Comparison of ENCODE assay signal across 19 mouse cellular contexts in genomic region chr13:26080302-26080701, GRCm38 (mm10).
DNase-seq lines count a peak whose midpoint lies in the region; ATAC-seq lines count a peak whose summit lies in the region.
"Had no signal": no experiment of that assay in that cellular context is flagged by ENCODE, and none has a peak within 500 bp of the region (broad histone marks: within the 10 kb centered on the region; RNA-seq: fewer than 3 reads in every experiment).

No protein-coding gene starts in this region.

- H3K27me3 ChIP-seq in forebrain, embryonic 15.5 days, result no peaks in the 10 kb centered on the region
- H3K27me3 ChIP-seq in forebrain, embryonic 11.5 days (ENCODE audit: control insufficient read depth, insufficient read depth, low read length), result no peaks in the 10 kb centered on the region
- no peaks in the 10 kb centered on the region for H3K27me3 ChIP-seq in embryonic facial prominence, embryonic 11.5 days (ENCODE audit: control insufficient read depth, insufficient read depth, low read length)
- H3K27me3 ChIP-seq in limb, embryonic 10.5 days (ENCODE audit: low read depth, poor library complexity, severe bottlenecking), result no peaks in the 10 kb centered on the region
- H3K27me3 ChIP-seq in heart, embryonic 10.5 days (ENCODE audit: insufficient read depth, poor library complexity, severe bottlenecking), result no peaks in the 10 kb centered on the region
- H3K27me3 ChIP-seq: heart, embryonic 12.5 days; limb, embryonic 15.5 days had no signal

- 0 out of 2 replicates have a peak, but pooled peaks have one; percentile 35 for ATAC-seq in forebrain, embryonic 15.5 days (replicated peaks)
- no peak for ATAC-seq in forebrain, embryonic 11.5 days (replicated peaks; ENCODE audit: low FRiP score)
- 0 out of 2 replicates have a peak, but pooled peaks have one; percentile 62 for ATAC-seq in embryonic facial prominence, embryonic 11.5 days (replicated peaks; ENCODE audit: insufficient number of reproducible peaks, low FRiP score, low TSS enrichment, low read depth)
- ATAC-seq in CD4-positive, CD25-positive, alpha-beta regulatory T cell, adult 4 months, result no peak

- no peak for DNase-seq in forebrain, embryonic 11.5 days (ENCODE audit: low spot score)
- peak; percentile 41 for DNase-seq in NIH3T3 (ENCODE audit: low read depth)
- DNase-seq in embryonic facial prominence, embryonic 11.5 days (ENCODE audit: low spot score), result peak; percentile 91
- peak; percentile 46 for DNase-seq in limb, embryonic 10.5 days (ENCODE audit: low spot score)
- no peak for DNase-seq in frontal cortex, postnatal 10 days (ENCODE audit: low spot score in 2 of 2)
- DNase-seq in heart, embryonic 10.5 days (ENCODE audit: low spot score), result no peak
- DNase-seq: cerebellum, adult 11-12 months; gastrocnemius, postnatal 36 days; heart, postnatal 36 days; kidney, adult 11 months; kidney, postnatal 36 days; lung, adult 18-20 months; lung, postnatal 36 days; right cerebral cortex, postnatal 14 days; thymus, postnatal 36 days had no signal

- 47% methylated on average over 4 of the region's 4 CpGs for WGBS in forebrain, embryonic 15.5 days
- 67% methylated on average over 4 of the region's 4 CpGs for WGBS in forebrain, embryonic 11.5 days
- whole genome bisulfite sequencing in embryonic facial prominence, embryonic 11.5 days, result 29% methylated on average over 4 of the region's 4 CpGs
- 41% methylated on average over 4 of the region's 4 CpGs for WGBS in limb, embryonic 10.5 days
- WGBS in heart, embryonic 10.5 days, result 66% methylated on average over 4 of the region's 4 CpGs

- no peaks in the 10 kb centered on the region for H3K9me3 ChIP-seq in forebrain, embryonic 15.5 days
- no peaks in the 10 kb centered on the region for H3K9me3 ChIP-seq in forebrain, embryonic 11.5 days (ENCODE audit: control insufficient read depth, low read length)
- no peaks in the 10 kb centered on the region for H3K9me3 ChIP-seq in embryonic facial prominence, embryonic 11.5 days (replicated peaks; ENCODE audit: control insufficient read depth, low read length)
- H3K9me3 ChIP-seq in limb, embryonic 10.5 days (replicated peaks), result no peaks in the 10 kb centered on the region
- no peaks in the 10 kb centered on the region for H3K9me3 ChIP-seq in heart, embryonic 10.5 days
- H3K9me3 ChIP-seq: heart, embryonic 12.5 days; limb, embryonic 15.5 days had no signal

- H3K36me3 ChIP-seq in forebrain, embryonic 15.5 days, result no peaks in the 10 kb centered on the region
- no peaks in the 10 kb centered on the region for H3K36me3 ChIP-seq in forebrain, embryonic 11.5 days (ENCODE audit: control insufficient read depth, insufficient read depth, low read length)
- no peaks in the 10 kb centered on the region for H3K36me3 ChIP-seq in embryonic facial prominence, embryonic 11.5 days (replicated peaks; ENCODE audit: control insufficient read depth, insufficient read depth, low read depth, low read length)
- no peaks in the 10 kb centered on the region for H3K36me3 ChIP-seq in limb, embryonic 10.5 days
- no peaks in the 10 kb centered on the region for H3K36me3 ChIP-seq in heart, embryonic 10.5 days
- H3K36me3 ChIP-seq: heart, embryonic 12.5 days; limb, embryonic 15.5 days had no signal

- H3K9ac ChIP-seq in forebrain, embryonic 15.5 days (replicated peaks), result no peak overlapping the region
- H3K9ac ChIP-seq in forebrain, embryonic 11.5 days (ENCODE audit: low read length), result no peak overlapping the region
- H3K9ac ChIP-seq in embryonic facial prominence, embryonic 11.5 days (replicated peaks; ENCODE audit: low read length), result no peak overlapping the region
- H3K9ac ChIP-seq: heart, embryonic 12.5 days; limb, embryonic 15.5 days had no signal

- peak overlapping the region; percentile 72 for H3K27ac ChIP-seq in forebrain, embryonic 15.5 days (replicated peaks)
- H3K27ac ChIP-seq in forebrain, embryonic 11.5 days (ENCODE audit: low read depth, low read length), result no peak overlapping the region
- no peak overlapping the region for H3K27ac ChIP-seq in embryonic facial prominence, embryonic 11.5 days (replicated peaks; ENCODE audit: low read depth, low read length)
- H3K27ac ChIP-seq in limb, embryonic 10.5 days, result peak overlapping the region; percentile 69; the same call in 1 of the 2 replicates
- no peak overlapping the region for H3K27ac ChIP-seq in heart, embryonic 10.5 days

- peaks cover 7% of the 10 kb centered on the region; the same call in 1 of the 2 replicates for H3K4me1 ChIP-seq in forebrain, embryonic 15.5 days
- H3K4me1 ChIP-seq in forebrain, embryonic 11.5 days (replicated peaks; ENCODE audit: control insufficient read depth, insufficient read depth, low read length), result 0 out of 2 replicates have a peak, but pooled peaks cover 2% of the 10 kb centered on the region
- H3K4me1 ChIP-seq in embryonic facial prominence, embryonic 11.5 days (ENCODE audit: control insufficient read depth, insufficient read depth, low read length), result no peaks in the 10 kb centered on the region
- peaks cover 22% of the 10 kb centered on the region for H3K4me1 ChIP-seq in limb, embryonic 10.5 days
- no peaks in the 10 kb centered on the region for H3K4me1 ChIP-seq in heart, embryonic 10.5 days
- H3K4me1 ChIP-seq: heart, embryonic 12.5 days had no signal

- no peak overlapping the region for H3K4me3 ChIP-seq in forebrain, embryonic 15.5 days
- H3K4me3 ChIP-seq in forebrain, embryonic 11.5 days (ENCODE audit: low read depth, low read length), result no peak overlapping the region
- no peak overlapping the region for H3K4me3 ChIP-seq in embryonic facial prominence, embryonic 11.5 days (ENCODE audit: low read depth, low read length)
- H3K4me3 ChIP-seq in limb, embryonic 10.5 days, result no peak overlapping the region
- no peak overlapping the region for H3K4me3 ChIP-seq in heart, embryonic 10.5 days
- H3K4me3 ChIP-seq: heart, embryonic 12.5 days; limb, embryonic 15.5 days had no signal

- no peak overlapping the region for H3K4me2 ChIP-seq in forebrain, embryonic 15.5 days (replicated peaks)
- H3K4me2 ChIP-seq in forebrain, embryonic 11.5 days (ENCODE audit: low read depth, low read length, severe bottlenecking), result no peak overlapping the region
- H3K4me2 ChIP-seq in embryonic facial prominence, embryonic 11.5 days (ENCODE audit: low read depth, low read length), result no peak overlapping the region
- H3K4me2 ChIP-seq: heart, embryonic 12.5 days; limb, embryonic 15.5 days had no signal

Comparison
In these comparisons a context has a peak if more than half of its experiments do, and no peak if none do; other contexts are left out.
1. ATAC-seq: peak in forebrain, embryonic 15.5 days (single experiment) and embryonic facial prominence, embryonic 11.5 days (single experiment); none in forebrain, embryonic 11.5 days (single experiment) and CD4-positive, CD25-positive, alpha-beta regulatory T cell, adult 4 months (single experiment).
2. H3K27ac ChIP-seq: peak in forebrain, embryonic 15.5 days (single experiment) and limb, embryonic 10.5 days (single experiment); none in forebrain, embryonic 11.5 days (single experiment), embryonic facial prominence, embryonic 11.5 days (single experiment) and heart, embryonic 10.5 days (single experiment).
3. DNase-seq: peak in NIH3T3 (single experiment), embryonic facial prominence, embryonic 11.5 days (single experiment) and limb, embryonic 10.5 days (single experiment); none in forebrain, embryonic 11.5 days (single experiment), frontal cortex, postnatal 10 days (0 of 2) and heart, embryonic 10.5 days (single experiment).